12 mouse cellular contexts compared by ENCODE assay signal in genomic region chr5:22641233-22641632, GRCm38 (mm10).
DNase-seq lines count a peak whose midpoint lies in the region; ATAC-seq and TF ChIP-seq lines count a peak whose summit lies in the region.
"Had no signal": no experiment of that assay in that cellular context is flagged by ENCODE, and none has a peak within 500 bp of the region (broad histone marks: within the 10 kb centered on the region; RNA-seq: fewer than 3 reads in every experiment).

No protein-coding gene starts in this region.

- TF ChIP-seq POLR2A in heart, adult 2 months (IDR thresholded peaks at IDR 0.05; ENCODE audit: insufficient read depth, low read depth, low read length), result no peak
- TF ChIP-seq POLR2A in liver, adult 2 months (IDR thresholded peaks at IDR 0.05; ENCODE audit: extremely low read depth, insufficient read depth, low read length), result no peak

- H3K27me3 ChIP-seq in heart, adult 2 months (ENCODE audit: control insufficient read depth, insufficient read depth, low read length), result no peaks in the 10 kb centered on the region
- no peaks in the 10 kb centered on the region for H3K27me3 ChIP-seq in liver, adult 2 months (ENCODE audit: control insufficient read depth, insufficient read depth, low read length)
- no peaks in the 10 kb centered on the region for H3K27me3 ChIP-seq in liver, embryonic 11.5 days (replicated peaks; ENCODE audit: control insufficient read depth, insufficient read depth, low read length)
- H3K27me3 ChIP-seq: embryonic facial prominence, embryonic 15.5 days; heart, embryonic 15.5 days had no signal

- H3K4me3 ChIP-seq in heart, adult 2 months, result no peak overlapping the region
- no peak overlapping the region for H3K4me3 ChIP-seq in liver, adult 2 months (ENCODE audit: insufficient read depth, low read depth, low read length)
- no peak overlapping the region for H3K4me3 ChIP-seq in liver, embryonic 11.5 days (ENCODE audit: low read depth, low read length)
- H3K4me3 ChIP-seq: embryonic facial prominence, embryonic 15.5 days; heart, embryonic 15.5 days had no signal

- no peak overlapping the region for H3K27ac ChIP-seq in heart, adult 2 months
- H3K27ac ChIP-seq in liver, adult 2 months (replicated peaks; ENCODE audit: insufficient read depth, low read depth, low read length), result no peak overlapping the region
- no peak overlapping the region for H3K27ac ChIP-seq in liver, embryonic 11.5 days (ENCODE audit: low read depth, low read length)
- H3K27ac ChIP-seq: embryonic facial prominence, embryonic 15.5 days; heart, embryonic 15.5 days had no signal

- H3K4me2 ChIP-seq in liver, embryonic 11.5 days, result no peak overlapping the region
- H3K4me2 ChIP-seq: embryonic facial prominence, embryonic 15.5 days; heart, embryonic 15.5 days had no signal

- no peak overlapping the region for H3K9ac ChIP-seq in heart, adult 2 months (ENCODE audit: low read depth, low read length)
- no peak overlapping the region for H3K9ac ChIP-seq in liver, adult 2 months (ENCODE audit: low read depth, low read length)
- H3K9ac ChIP-seq in liver, embryonic 11.5 days (ENCODE audit: low read depth, low read length), result no peak overlapping the region
- H3K9ac ChIP-seq: embryonic facial prominence, embryonic 15.5 days; heart, embryonic 15.5 days had no signal

- intact Hi-C loops in heart, adult 2 months (cut with DNase I), result loop anchor here (2.0 kb wide), 1 partner anchor 644 kb away; no protein-coding TSS in a partner anchor

- TF ChIP-seq EP300 in heart, adult 2 months (IDR thresholded peaks at IDR 0.05; ENCODE audit: insufficient read depth, low read depth, low read length), result no peak

- no peaks in the 10 kb centered on the region for H3K4me1 ChIP-seq in heart, adult 2 months (ENCODE audit: control insufficient read depth, insufficient read depth, low read length)
- no peaks in the 10 kb centered on the region for H3K4me1 ChIP-seq in liver, adult 2 months (ENCODE audit: control insufficient read depth, insufficient read depth, low read length)
- no peaks in the 10 kb centered on the region for H3K4me1 ChIP-seq in liver, embryonic 11.5 days (replicated peaks; ENCODE audit: control insufficient read depth, insufficient read depth, low read length)
- H3K4me1 ChIP-seq: embryonic facial prominence, embryonic 15.5 days; heart, embryonic 15.5 days had no signal

- H3K36me3 ChIP-seq in heart, adult 2 months (ENCODE audit: control insufficient read depth, insufficient read depth, low read length), result no peaks in the 10 kb centered on the region
- no peaks in the 10 kb centered on the region for H3K36me3 ChIP-seq in liver, adult 2 months (ENCODE audit: control insufficient read depth, insufficient read depth, low read length)
- H3K36me3 ChIP-seq in liver, embryonic 11.5 days (ENCODE audit: control insufficient read depth, insufficient read depth, low read length), result no peaks in the 10 kb centered on the region
- H3K36me3 ChIP-seq: embryonic facial prominence, embryonic 15.5 days; G1E; heart, embryonic 15.5 days had no signal

- no peak for DNase-seq in heart, adult 2 months
- no peak for DNase-seq in heart, adult 18-20 months
- peak; percentile 9 for DNase-seq in liver, adult 2 months (ENCODE audit: extremely low read depth, low read depth, low spot score)
- DNase-seq in liver, embryonic 11.5 days (ENCODE audit: low spot score), result no peak
- peak; percentile 34 for DNase-seq in NIH3T3 (ENCODE audit: low read depth)
- peak; percentile 43 for DNase-seq in retina, postnatal 1 day
- DNase-seq in spleen, postnatal 36 days (ENCODE audit: low spot score in 2 of 2), result no peak
- DNase-seq: kidney, adult 18-20 months; right cerebral cortex, postnatal 14 days had no signal

- no peaks in the 10 kb centered on the region for H3K79me2 ChIP-seq in heart, adult 2 months (replicated peaks; ENCODE audit: control insufficient read depth, insufficient read depth, low read length)
- H3K79me2 ChIP-seq in liver, adult 2 months (ENCODE audit: control insufficient read depth, insufficient read depth, low read length), result no peaks in the 10 kb centered on the region

- peak; percentile 70 for TF ChIP-seq CTCF in heart, adult 2 months (IDR thresholded peaks at IDR 0.05)
- TF ChIP-seq CTCF in liver, adult 2 months (IDR thresholded peaks at IDR 0.05; ENCODE audit: low read depth, low read length), result peak; percentile 26; the same call in 1 of the 2 replicates

- no peaks in the 10 kb centered on the region for H3K9me3 ChIP-seq in liver, embryonic 11.5 days (ENCODE audit: control insufficient read depth, low read length)
- H3K9me3 ChIP-seq: embryonic facial prominence, embryonic 15.5 days; G1E; heart, embryonic 15.5 days had no signal

- no peak for ATAC-seq in liver, embryonic 11.5 days (replicated peaks; ENCODE audit: low FRiP score)

Comparison
In these comparisons a context has a peak if more than half of its experiments do, and no peak if none do; other contexts are left out.
1. DNase-seq: peak in liver, adult 2 months (single experiment), NIH3T3 (single experiment) and retina, postnatal 1 day (single experiment); none in heart, adult 2 months (0 of 2), heart, adult 18-20 months (0 of 2), liver, embryonic 11.5 days (single experiment) and spleen, postnatal 36 days (0 of 2).